Mouse (Mus musculus) cerebellum, adult 2 months (tissue): ENCODE data around the gene Thsd4. TPM values are rescaled to one million over a fixed set of nuclear protein-coding genes. Genes with fewer than 3 reads are reported as not detected.

ENCODE experiments used
- DNase-seq, 2 experiments: peaks; one replicate each; pipeline ENCODE4 v3.0.0; 2021
- H3K27ac ChIP-seq: fragments of 200-500 bp; 2 replicates; pipeline ENCODE4 v1.5.1; 2012; ENCODE audit warnings: low read length, control low read depth, inconsistent platforms; ENCODE audit not compliant: insufficient read depth
- H3K27me3 ChIP-seq: fragments of 200-500 bp; 2 replicates; pipeline ENCODE4 v1.6.1; 2012; ENCODE audit warnings: inconsistent platforms, mild to moderate bottlenecking, low read length, moderate library complexity; ENCODE audit not compliant: control insufficient read depth, insufficient read depth
- H3K4me1 ChIP-seq: fragments of 200-500 bp; 2 replicates; pipeline ENCODE4 v1.6.1; 2011; ENCODE audit warnings: low read length; ENCODE audit not compliant: control insufficient read depth, insufficient read depth
- H3K4me3 ChIP-seq: fragments of 200-500 bp; replicated peaks from 2 replicates; pipeline ENCODE3; 2011; ENCODE audit warnings: mild to moderate bottlenecking, low read depth, low read length, control low read depth; ENCODE audit not compliant: insufficient read depth
- CTCF ChIP-seq: fragments of 200-500 bp; IDR thresholded peaks from 2 replicates; pipeline ENCODE4 v1.5.1; 2011; ENCODE audit warnings: low read depth, mild to moderate bottlenecking, control low read depth, low read length, moderate library complexity, borderline replicate concordance; ENCODE audit not compliant: insufficient read depth
- POLR2A ChIP-seq: fragments of 200-500 bp; IDR thresholded peaks from 2 replicates; pipeline ENCODE4 v1.6.1; 2011; ENCODE audit warnings: low read length, control low read depth, borderline replicate concordance; ENCODE audit not compliant: insufficient read depth
- WGBS: fragments of 180-500 bp; shearing (Covaris S2); methylation state at CpG from one replicate; pipeline ENCODE4 v1.1.7; 2018; 5-methylcytosine and 5-hydroxymethylcytosine counted together
- polyA plus RNA-seq: library from polyadenylated mRNA; depleted of rRNA; stranded (reverse); fragments of >200 nt; gene quantifications from 2 replicates; pipeline ENCODE4 v1.2.3, GENCODE M21; 2012

The Thsd4 gene
- polyA plus RNA-seq, 1 experiment = 2.7 TPM

- Histone ChIP-seq H3K4me1 (no peaks in the 10 kb centered on the region), H3K27ac (no peak overlapping the region), H3K27me3 (no peaks in the 10 kb centered on the region), H3K4me3 (no peak overlapping the region)
- no peak for DNase-seq
- TF ChIP-seq CTCF (no peak), POLR2A (no peak)
- WGBS = 96% methylated on average over 2 of the region's 2 CpGs
Observed at GRCm38 (mm10) chr9:60381010-60381409, 140.8 kb downstream of the Thsd4 start.

DNA sequence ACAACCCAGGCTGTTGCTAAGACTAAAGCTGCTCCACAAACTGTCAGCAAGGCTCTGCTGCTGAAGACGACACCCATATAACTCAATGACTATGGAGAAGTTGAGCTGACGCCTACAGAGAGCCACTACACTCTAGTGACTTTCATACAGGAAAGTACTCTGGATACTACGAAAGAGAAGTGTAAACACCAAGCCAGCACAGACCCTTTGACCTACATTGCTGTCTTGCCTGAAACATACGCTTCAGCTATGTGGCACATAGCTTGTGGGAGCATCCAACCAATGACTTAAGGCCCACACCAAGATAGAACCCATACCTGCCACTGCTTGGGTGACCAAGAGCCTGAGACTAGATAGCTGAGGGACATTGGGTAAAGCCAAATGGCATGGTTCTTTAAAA, 141.3 kb downstream of the Thsd4 start:
- TF ChIP-seq POLR2A (no peak), CTCF (no peak)
- Histone ChIP-seq H3K27me3 (no peaks in the 10 kb centered on the region), H3K27ac (no peak overlapping the region), H3K4me1 (no peaks in the 10 kb centered on the region), H3K4me3 (no peak overlapping the region)
- DNase-seq = no peak
- WGBS = 97% methylated on average over 4 of the region's 4 CpGs

- no peak for TF ChIP-seq POLR2A
- no peak for TF ChIP-seq CTCF
- DNase-seq = no peak
- 82% methylated on average over 6 of the region's 6 CpGs for WGBS
- H3K4me1 ChIP-seq = no peaks in the 10 kb centered on the region
- no peak overlapping the region for H3K27ac ChIP-seq
- H3K27me3 ChIP-seq = no peaks in the 10 kb centered on the region
- no peak overlapping the region for H3K4me3 ChIP-seq
Observed at GRCm38 (mm10) chr9:60378235-60378634, 143.6 kb downstream of the Thsd4 start.

- Histone ChIP-seq H3K27me3 (no peaks in the 10 kb centered on the region), H3K4me1 (no peaks in the 10 kb centered on the region), H3K27ac (no peak overlapping the region), H3K4me3 (no peak overlapping the region)
- DNase-seq = no peak
- 84% methylated on average over 4 of the region's 4 CpGs for WGBS
- TF ChIP-seq POLR2A (no peak), CTCF (no peak)
Observed at GRCm38 (mm10) chr9:60373161-60373737, 148.6 kb downstream of the Thsd4 start.

- Histone ChIP-seq H3K4me3 (no peak overlapping the region), H3K27me3 (no peaks in the 10 kb centered on the region), H3K27ac (no peak overlapping the region), H3K4me1 (no peaks in the 10 kb centered on the region)
- TF ChIP-seq POLR2A = no peak
- no peak for TF ChIP-seq CTCF
- 90% methylated on average over 9 of the region's 9 CpGs for WGBS
- DNase-seq = no peak
Observed at GRCm38 (mm10) chr9:60368516-60368915, 153.3 kb downstream of the Thsd4 start.

- H3K27ac ChIP-seq = no peak overlapping the region
- H3K4me1 ChIP-seq = no peaks in the 10 kb centered on the region
- H3K4me3 ChIP-seq = no peak overlapping the region
- no peak for TF ChIP-seq POLR2A
- no peak for TF ChIP-seq CTCF
- H3K27me3 ChIP-seq = no peaks in the 10 kb centered on the region
- no peak for DNase-seq
- 89% methylated on average over 10 of the region's 10 CpGs for WGBS
Observed at GRCm38 (mm10) chr9:60367617-60368305, 154.1 kb downstream of the Thsd4 start.

DNA sequence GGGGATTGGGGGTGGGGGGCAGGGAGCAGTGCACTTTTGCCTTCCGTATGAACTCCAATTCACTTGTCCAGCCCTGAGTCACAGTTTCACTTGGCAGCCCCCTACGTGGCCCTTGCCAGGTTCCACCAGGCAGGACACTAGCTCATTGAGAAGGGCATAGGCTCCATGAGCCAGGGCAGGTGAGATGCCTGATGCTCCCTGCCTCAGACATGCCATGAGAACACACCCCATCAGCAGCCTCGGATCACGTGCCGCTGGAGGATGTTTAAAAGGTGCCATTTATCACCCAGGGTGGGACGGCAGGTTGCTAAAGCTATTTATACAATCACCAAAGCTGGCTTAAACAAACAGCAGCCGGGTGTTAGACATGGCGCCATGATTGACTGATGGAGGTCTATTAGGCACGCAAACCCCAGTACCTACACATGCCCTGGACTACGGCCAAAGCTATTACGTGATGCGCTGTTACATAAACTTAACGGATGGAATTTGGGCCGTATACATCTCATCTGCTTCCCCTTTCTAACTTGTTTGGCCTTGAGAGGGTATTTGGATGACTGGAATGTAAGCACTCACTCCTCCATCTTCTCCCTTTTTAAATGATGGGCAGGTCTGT, 157.6 kb downstream of the Thsd4 start:
- WGBS = 76% methylated on average over 14 of the region's 14 CpGs
- no peaks in the 10 kb centered on the region for H3K4me1 ChIP-seq
- no peak overlapping the region for H3K4me3 ChIP-seq
- no peak overlapping the region for H3K27ac ChIP-seq
- DNase-seq = no peak
- H3K27me3 ChIP-seq = no peaks in the 10 kb centered on the region
- no peak for TF ChIP-seq CTCF
- no peak for TF ChIP-seq POLR2A

DNA sequence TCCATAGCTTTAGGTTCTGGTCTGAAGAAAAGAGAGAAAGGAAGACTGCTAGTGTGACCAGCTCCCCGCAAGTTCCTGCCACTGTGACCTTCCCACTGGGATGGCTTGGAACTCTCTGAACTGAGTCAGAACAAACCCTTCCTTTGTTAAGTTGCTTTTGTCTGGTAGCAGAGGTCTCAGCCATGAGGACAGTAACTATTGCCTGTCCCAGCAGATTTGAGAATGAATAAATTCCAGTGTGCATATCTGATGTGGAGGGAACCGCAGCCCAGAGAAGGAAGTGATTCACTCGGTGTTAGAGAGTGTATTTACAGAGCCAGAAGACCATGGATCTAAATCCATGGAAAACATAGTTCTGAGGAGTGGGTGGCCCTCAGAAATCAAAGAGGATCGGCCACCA, 169.5 kb downstream of the Thsd4 start:
- Histone ChIP-seq H3K27me3 (no peaks in the 10 kb centered on the region), H3K4me3 (no peak overlapping the region), H3K4me1 (no peaks in the 10 kb centered on the region), H3K27ac (no peak overlapping the region)
- DNase-seq = no peak
- 87% methylated on average over 4 of the region's 4 CpGs for WGBS
- TF ChIP-seq CTCF (no peak), POLR2A (no peak)
